Mouse (Mus musculus): ENCODE results near the gene Ppp4r3a.
"Not testable (repeated sequence)": the region's sequence is repeated elsewhere in the genome, so short reads cannot be mapped to it uniquely, and the experiment has no call there.

Ppp4r3a gene

GRCm38 (mm10) chr12:101028954-101029731 lies 54.4 kb downstream of the Ppp4r3a start, which contains the start of gene Ccdc88c:
Gene Ccdc88c, minus strand, starts transcription at chr12:101029056.
- DNase-seq (ENCODE audit: low spot score in 2 of 2): peak; percentile 69 to 70

- DNase-seq (ENCODE audit: low spot score in 2 of 2): no peak
Measured at GRCm38 (mm10) chr12:101028247-101028953, 55.1 kb downstream of the Ppp4r3a start.

GRCm38 (mm10) chr12:101027451-101028246 lies 55.9 kb downstream of the Ppp4r3a start:
- DNase-seq (ENCODE audit: low spot score in 2 of 2): no peak

- DNase-seq (ENCODE audit: low spot score in 2 of 2): peak in 1 of 2 experiments; percentile 39
Measured at GRCm38 (mm10) chr12:101026946-101027345, 56.6 kb downstream of the Ppp4r3a start.

- DNase-seq (ENCODE audit: low spot score in 2 of 2): no peak
Measured at GRCm38 (mm10) chr12:101026518-101026917, 57.0 kb downstream of the Ppp4r3a start.

- no peak for DNase-seq (ENCODE audit: low spot score in 2 of 2)
Measured at GRCm38 (mm10) chr12:101026025-101026424, 57.5 kb downstream of the Ppp4r3a start.

- no peak for DNase-seq (ENCODE audit: low spot score in 2 of 2)
Measured at GRCm38 (mm10) chr12:101025379-101025778, 58.1 kb downstream of the Ppp4r3a start.

GRCm38 (mm10) chr12:101024824-101025223 lies 58.7 kb downstream of the Ppp4r3a start:
- no peak for DNase-seq (ENCODE audit: low spot score in 2 of 2)

- no peak for DNase-seq (ENCODE audit: low spot score in 2 of 2)
Measured at GRCm38 (mm10) chr12:101023143-101023542, 60.4 kb downstream of the Ppp4r3a start.

- no peak for DNase-seq (ENCODE audit: low spot score in 2 of 2)
Measured at GRCm38 (mm10) chr12:101022353-101022752, 61.1 kb downstream of the Ppp4r3a start.

- no peak for DNase-seq (ENCODE audit: low spot score in 2 of 2)
Measured at GRCm38 (mm10) chr12:101021484-101022226, 61.8 kb downstream of the Ppp4r3a start.

- DNase-seq (ENCODE audit: low spot score in 2 of 2): no peak
Measured at GRCm38 (mm10) chr12:101020210-101021015, 63.1 kb downstream of the Ppp4r3a start.

GRCm38 (mm10) chr12:101019443-101019842 lies 64.1 kb downstream of the Ppp4r3a start:
- DNase-seq (ENCODE audit: low spot score in 2 of 2): no peak

- no peak for DNase-seq (ENCODE audit: low spot score in 2 of 2)
Measured at GRCm38 (mm10) chr12:101019031-101019430, 64.5 kb downstream of the Ppp4r3a start.

- no peak for DNase-seq (ENCODE audit: low spot score in 2 of 2)
Measured at GRCm38 (mm10) chr12:101017971-101018371, 65.5 kb downstream of the Ppp4r3a start.

- DNase-seq (ENCODE audit: low spot score in 2 of 2): no peak
Measured at GRCm38 (mm10) chr12:101016412-101016928, 67.0 kb downstream of the Ppp4r3a start.

- DNase-seq (ENCODE audit: low spot score in 2 of 2): no peak
Measured at GRCm38 (mm10) chr12:101015926-101016325, 67.6 kb downstream of the Ppp4r3a start.

GRCm38 (mm10) chr12:101015165-101015560 lies 68.3 kb downstream of the Ppp4r3a start:
- DNase-seq (ENCODE audit: low spot score in 2 of 2): no peak

- DNase-seq (ENCODE audit: low spot score in 2 of 2): no peak
Measured at GRCm38 (mm10) chr12:101014549-101015164, 68.8 kb downstream of the Ppp4r3a start.

GRCm38 (mm10) chr12:101013668-101014067 lies 69.8 kb downstream of the Ppp4r3a start:
- not testable (repeated sequence) for DNase-seq (ENCODE audit: low spot score in 2 of 2)

All from right cerebral cortex, postnatal 36 days (tissue).